Mouse (Mus musculus) hindlimb bud, embryonic 11.5 days (tissue): ENCODE data around the gene Lrch1.

Experiments
- DNase-seq: peaks from one replicate; pipeline ENCODE4 v3.0.0-alpha.2; 2012; ENCODE audit warnings: low read depth, low spot score; ENCODE audit errors: extremely low spot score

Lrch1 gene

GRCm38 (mm10) chr14:74731221-74732078, 216.2 kb downstream of the Lrch1 start:
- DNase-seq: peak; percentile 2

GRCm38 (mm10) chr14:74723541-74723940, 224.1 kb downstream of the Lrch1 start:
- DNase-seq: no peak

- DNase-seq: peak; percentile 33
Measured at GRCm38 (mm10) chr14:74709054-74709453, 238.6 kb downstream of the Lrch1 start.
